Mouse (Mus musculus) E14TG2a.4 (cell line): ENCODE results near the gene Top1.

ENCODE experiments used
- H3K27me3 ChIP-seq: 2 replicates; pipeline ENCODE4 v1.6.1; 2014; ENCODE audit warnings: low read length, control low read depth; ENCODE audit not compliant: insufficient read depth
- H3K36me3 ChIP-seq: 2 replicates; pipeline ENCODE4 v1.6.1; 2014; ENCODE audit warnings: low read length, control low read depth; ENCODE audit not compliant: insufficient read depth
- H3K4me1 ChIP-seq: replicated peaks from 2 replicates; pipeline ENCODE4 v1.6.1; 2014; ENCODE audit warnings: low read depth, low read length, control low read depth
- H3K4me3 ChIP-seq: replicated peaks from 2 replicates; pipeline ENCODE4 v1.5.1; 2014; ENCODE audit warnings: mild to moderate bottlenecking, low read length
- H3K9me3 ChIP-seq: 2 replicates; pipeline ENCODE4 v1.6.1; 2014; ENCODE audit warnings: low read length, control low read depth
- CTCF ChIP-seq: conservative IDR thresholded peaks from 2 replicates; pipeline ENCODE4 v1.5.1; 2014; ENCODE audit warnings: low read length
- NANOG ChIP-seq: IDR thresholded peaks from 2 replicates; pipeline ENCODE4 v1.6.1; 2014; ENCODE audit warnings: borderline replicate concordance, low read length, mixed read lengths
- POU5F1 ChIP-seq: IDR thresholded peaks from 2 replicates; pipeline ENCODE4 v1.6.1; 2014; ENCODE audit warnings: low read length, borderline replicate concordance

The Top1 gene

DNA sequence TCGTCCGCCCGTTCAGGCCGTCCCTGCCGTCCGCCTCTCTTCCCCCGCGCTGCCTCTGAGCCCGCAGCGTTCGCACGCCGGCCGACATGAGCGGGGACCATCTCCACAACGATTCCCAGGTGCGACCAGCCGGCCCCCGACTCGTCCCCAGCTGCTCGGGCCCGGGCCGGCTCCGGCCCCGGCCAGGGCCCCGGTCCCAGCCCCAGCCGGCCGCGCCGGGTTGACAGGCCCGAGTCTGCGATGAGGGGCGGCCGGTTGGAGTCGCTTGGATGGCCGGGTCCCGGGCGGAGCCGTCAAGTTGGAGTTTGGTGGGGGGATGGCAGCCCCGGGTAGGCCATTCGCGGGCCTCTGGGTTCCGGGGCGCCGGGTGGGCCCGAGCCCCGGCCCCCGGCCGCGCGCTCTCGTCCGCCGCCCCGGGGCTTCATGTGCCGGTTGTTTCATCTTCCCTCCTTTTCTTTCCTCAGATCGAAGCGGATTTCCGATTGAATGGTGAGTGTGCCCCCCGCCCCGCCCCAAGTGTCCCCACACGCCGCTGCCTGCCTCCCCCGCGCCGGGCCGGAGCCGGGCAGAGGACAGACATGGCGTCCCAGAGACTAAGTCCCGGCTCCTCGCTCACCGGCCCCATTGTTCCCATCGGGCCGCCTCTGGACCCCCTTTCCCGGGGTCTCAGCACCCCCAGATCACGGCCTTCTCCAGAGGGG lies 606 bp downstream of the Top1 start:
- Histone ChIP-seq H3K36me3 (peaks cover 46% of the 10 kb centered on the region), H3K4me3 (peak overlapping the region; percentile 91), H3K9me3 (peaks cover 39% of the 10 kb centered on the region), H3K27me3 (no peaks in the 10 kb centered on the region), H3K4me1 (peaks cover 34% of the 10 kb centered on the region)
- no peak for TF ChIP-seq NANOG
- TF ChIP-seq CTCF, result no peak
- no peak for TF ChIP-seq POU5F1

DNA sequence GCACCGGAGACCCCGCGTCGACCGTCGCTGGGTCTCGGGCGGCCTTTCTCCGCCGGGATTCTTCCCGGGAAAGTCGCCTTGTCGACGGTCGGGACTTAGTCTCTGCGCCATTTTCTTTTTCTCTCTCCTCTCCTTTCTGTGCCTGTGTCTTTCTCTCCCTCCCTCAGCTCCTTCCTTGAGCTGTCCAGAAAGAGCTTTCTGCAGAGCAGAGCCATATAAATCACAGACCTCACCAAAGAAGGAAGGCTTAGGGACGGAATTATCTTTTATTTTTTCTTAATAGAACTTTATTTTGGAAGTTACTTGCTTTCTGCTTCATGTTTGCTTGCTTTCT lies 1.1 kb downstream of the Top1 start:
- H3K9me3 ChIP-seq, result peaks cover 34% of the 10 kb centered on the region
- peaks cover 38% of the 10 kb centered on the region for H3K4me1 ChIP-seq
- no peak for TF ChIP-seq POU5F1
- no peak for TF ChIP-seq CTCF
- TF ChIP-seq NANOG, result no peak
- peak overlapping the region; percentile 91 for H3K4me3 ChIP-seq
- H3K36me3 ChIP-seq, result peaks cover 48% of the 10 kb centered on the region
- H3K27me3 ChIP-seq, result no peaks in the 10 kb centered on the region

DNA sequence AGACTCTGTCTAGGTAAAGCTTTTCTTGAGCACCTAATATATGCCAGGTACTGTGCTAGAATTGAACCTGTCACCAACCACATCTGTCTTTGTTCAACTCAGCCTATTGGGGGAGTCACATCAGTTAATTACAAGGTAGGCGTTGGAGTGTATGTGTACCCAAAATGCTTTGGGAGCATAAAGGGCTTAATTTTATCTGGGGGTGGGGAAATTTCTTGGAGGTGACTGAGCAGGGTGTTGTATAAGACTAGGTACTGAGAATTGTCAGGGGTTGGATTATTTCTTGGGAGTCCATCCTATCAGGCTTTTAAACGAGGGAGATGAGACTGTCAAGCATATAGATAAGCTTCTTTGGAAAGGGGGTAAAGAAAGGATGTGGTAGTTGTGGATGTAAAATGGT lies 2.4 kb downstream of the Top1 start:
- Histone ChIP-seq H3K9me3 (peaks cover 21% of the 10 kb centered on the region), H3K4me1 (peaks cover 50% of the 10 kb centered on the region), H3K36me3 (peaks cover 56% of the 10 kb centered on the region), H3K27me3 (no peaks in the 10 kb centered on the region), H3K4me3 (peak overlapping the region; percentile 91)
- TF ChIP-seq NANOG (no peak), CTCF (no peak), POU5F1 (no peak)

DNA sequence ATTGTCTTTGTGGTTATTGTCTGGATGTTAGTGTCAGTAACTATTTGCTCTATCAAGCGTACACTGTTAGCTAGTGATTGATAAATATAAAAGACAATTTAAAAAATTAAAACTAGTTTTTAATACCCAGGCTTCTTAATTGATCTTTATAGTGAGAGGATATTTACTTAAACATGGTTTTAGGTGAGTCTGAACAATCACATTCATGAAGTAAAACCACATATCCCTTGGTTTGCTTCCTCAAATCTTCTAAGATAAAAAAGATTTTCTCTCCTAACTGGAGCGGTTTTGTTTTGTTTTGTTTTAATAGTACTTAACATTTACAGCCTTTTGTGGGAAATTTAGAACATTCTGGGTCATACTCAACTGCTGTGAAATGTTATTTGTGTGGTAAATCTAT lies 3.4 kb downstream of the Top1 start:
- no peaks in the 10 kb centered on the region for H3K27me3 ChIP-seq
- peaks cover 60% of the 10 kb centered on the region for H3K36me3 ChIP-seq
- peaks cover 11% of the 10 kb centered on the region for H3K9me3 ChIP-seq
- no peak for TF ChIP-seq POU5F1
- TF ChIP-seq CTCF, result no peak
- TF ChIP-seq NANOG, result no peak
- H3K4me3 ChIP-seq, result 0 out of 2 replicates have a peak overlapping the region, but pooled peaks have one; percentile 0
- peaks cover 57% of the 10 kb centered on the region for H3K4me1 ChIP-seq

DNA sequence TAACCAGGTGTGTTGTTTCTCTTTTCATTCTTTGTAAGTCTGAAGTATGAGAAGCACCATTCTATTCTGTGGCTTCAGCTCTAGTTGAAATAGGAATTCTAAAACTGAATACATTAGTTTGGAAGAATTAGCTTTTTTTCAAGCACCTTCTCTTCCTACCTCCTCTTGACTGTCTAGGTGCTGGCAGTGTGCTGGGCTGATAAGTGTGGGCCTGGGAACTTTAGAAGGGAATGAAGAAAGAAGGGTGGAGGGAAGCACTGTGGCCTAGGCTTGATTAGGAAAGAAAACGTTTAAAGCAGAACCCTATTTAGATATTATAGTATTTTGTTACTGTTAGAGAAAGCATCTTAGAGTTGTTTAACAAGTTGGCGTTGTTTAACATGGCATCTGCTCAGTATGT lies 5.5 kb downstream of the Top1 start:
- peaks cover 71% of the 10 kb centered on the region for H3K4me1 ChIP-seq
- no peak for TF ChIP-seq POU5F1
- no peak for TF ChIP-seq CTCF
- TF ChIP-seq NANOG, result no peak
- H3K4me3 ChIP-seq, result no peak overlapping the region
- no peaks in the 10 kb centered on the region for H3K27me3 ChIP-seq
- H3K9me3 ChIP-seq, result no peaks in the 10 kb centered on the region
- H3K36me3 ChIP-seq, result peaks cover 73% of the 10 kb centered on the region

DNA sequence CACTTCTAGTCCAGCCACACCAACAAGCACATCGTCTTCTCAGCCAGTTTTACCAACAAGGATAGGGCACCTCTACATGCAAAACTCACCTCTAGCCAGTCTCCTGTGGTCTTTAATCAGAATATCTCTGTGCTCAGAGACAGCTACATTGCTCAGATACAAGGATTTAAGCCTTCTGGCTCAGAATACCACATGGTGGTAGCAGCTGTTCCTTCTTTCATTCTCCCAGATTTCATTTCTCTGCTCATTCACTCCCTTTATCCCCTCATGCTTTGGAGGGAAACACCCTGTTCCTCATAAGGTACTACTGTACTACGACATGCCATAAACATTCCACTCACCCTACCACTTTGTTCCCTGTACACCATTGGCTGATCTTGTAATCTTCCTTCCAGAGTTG lies 7.5 kb downstream of the Top1 start:
- TF ChIP-seq NANOG, result no peak

DNA sequence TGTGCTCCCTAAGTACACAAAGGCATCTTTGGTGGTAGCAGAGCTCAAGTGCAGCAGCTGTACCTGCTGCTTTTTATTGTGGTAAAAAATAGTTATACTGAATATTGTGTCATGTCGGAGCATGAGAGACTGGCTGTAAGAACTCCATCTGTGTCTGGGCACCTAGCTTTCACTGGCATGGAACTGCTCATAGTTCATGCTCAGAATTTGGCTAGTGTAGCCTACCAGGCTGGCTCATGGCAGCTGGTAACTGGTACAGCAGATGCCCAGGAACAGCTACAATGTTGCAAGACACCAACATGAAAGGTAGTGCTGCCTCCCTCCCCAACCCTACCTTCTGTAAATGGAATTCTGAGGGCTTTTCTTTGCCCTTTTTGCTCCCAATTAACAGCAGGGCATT lies 9.9 kb downstream of the Top1 start:
- H3K4me1 ChIP-seq, result peaks cover 75% of the 10 kb centered on the region
- H3K36me3 ChIP-seq, result peaks cover 46% of the 10 kb centered on the region
- no peaks in the 10 kb centered on the region for H3K27me3 ChIP-seq
- no peaks in the 10 kb centered on the region for H3K9me3 ChIP-seq
- peak overlapping the region; percentile 90 for H3K4me3 ChIP-seq
- TF ChIP-seq CTCF, result no peak
- TF ChIP-seq NANOG, result no peak
- TF ChIP-seq POU5F1, result no peak

More for the DNA sequence above, 7.5 kb downstream of the Top1 start:
- H3K4me3 ChIP-seq, result peak overlapping the region; percentile 90
- H3K9me3 ChIP-seq, result no peaks in the 10 kb centered on the region
- H3K27me3 ChIP-seq, result no peaks in the 10 kb centered on the region
- peaks cover 72% of the 10 kb centered on the region for H3K4me1 ChIP-seq
- peaks cover 66% of the 10 kb centered on the region for H3K36me3 ChIP-seq

DNA sequence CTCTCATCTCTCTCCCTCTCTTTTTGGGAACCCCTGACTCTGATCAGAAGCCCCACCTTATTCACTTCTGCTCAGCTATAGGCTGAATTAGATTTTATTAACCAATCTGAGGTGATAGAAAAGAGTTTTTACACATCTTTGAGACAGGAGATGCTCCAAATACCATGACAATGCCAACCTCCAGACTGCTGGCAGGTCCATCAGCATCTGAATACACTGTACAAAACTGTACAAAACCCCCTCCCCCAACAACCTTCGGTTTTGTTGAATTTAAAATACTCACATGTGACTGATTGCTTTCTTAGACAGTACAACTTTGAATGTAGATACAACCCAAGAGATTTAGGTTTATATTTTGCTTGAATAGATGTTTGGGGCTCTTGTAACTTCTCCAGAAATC lies 10.5 kb downstream of the Top1 start:
- H3K4me1 ChIP-seq, result peaks cover 74% of the 10 kb centered on the region
- H3K36me3 ChIP-seq, result peaks cover 40% of the 10 kb centered on the region
- no peaks in the 10 kb centered on the region for H3K27me3 ChIP-seq
- H3K9me3 ChIP-seq, result no peaks in the 10 kb centered on the region
- TF ChIP-seq POU5F1 (peak; percentile 89), NANOG (peak; percentile 76), CTCF (no peak)
- peak overlapping the region; percentile 90 for H3K4me3 ChIP-seq

DNA sequence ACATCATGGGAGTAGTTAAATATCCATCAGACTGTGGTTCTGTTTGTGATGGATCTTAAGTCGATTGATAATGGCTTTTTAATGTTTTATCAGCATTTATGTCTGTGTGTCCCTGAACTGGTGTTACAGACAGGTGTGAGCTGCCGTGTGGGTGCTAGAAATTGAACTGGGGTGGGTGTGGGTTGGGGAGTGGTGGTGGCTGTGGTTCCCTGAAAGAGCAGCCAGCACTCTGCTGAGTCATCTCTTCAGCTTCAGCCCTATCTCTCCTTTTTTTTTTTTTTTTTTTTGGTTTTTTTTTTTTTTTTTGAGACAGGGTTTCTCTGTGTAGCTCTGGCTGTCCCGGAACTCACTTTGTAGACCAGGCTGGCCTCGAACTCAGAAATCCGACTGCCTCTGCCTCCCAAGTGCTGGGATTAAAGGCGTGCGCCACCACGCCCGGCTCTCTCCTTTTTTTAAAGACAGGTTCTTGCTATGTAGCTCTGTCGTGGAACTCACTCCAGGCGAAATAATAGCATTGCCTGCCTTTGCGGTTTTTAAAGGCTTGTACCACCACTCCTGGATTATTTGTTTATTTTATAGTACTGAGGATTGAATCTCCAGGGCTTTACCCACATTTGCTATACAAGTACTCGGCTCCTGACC lies 12.2 kb downstream of the Top1 start:
- H3K9me3 ChIP-seq, result no peaks in the 10 kb centered on the region
- no peak for TF ChIP-seq POU5F1
- no peak for TF ChIP-seq CTCF
- no peak for TF ChIP-seq NANOG

More for the DNA sequence above, 12.2 kb downstream of the Top1 start:
- H3K27me3 ChIP-seq, result no peaks in the 10 kb centered on the region
- H3K4me3 ChIP-seq, result no peak overlapping the region
- H3K4me1 ChIP-seq, result peaks cover 68% of the 10 kb centered on the region
- peaks cover 25% of the 10 kb centered on the region for H3K36me3 ChIP-seq
